Mouse (Mus musculus): Measurements from ENCODE around the gene Tmem131. TPM values are rescaled to one million over a fixed set of nuclear protein-coding genes. Genes with fewer than 3 reads are reported as not detected.
A peak's percentile ranks its signal among the peaks of the same experiment; 100 is the strongest.

Gene Tmem131
- polyA plus RNA-seq, 1 experiment from 2014 or later: 13.7 TPM

DNA sequence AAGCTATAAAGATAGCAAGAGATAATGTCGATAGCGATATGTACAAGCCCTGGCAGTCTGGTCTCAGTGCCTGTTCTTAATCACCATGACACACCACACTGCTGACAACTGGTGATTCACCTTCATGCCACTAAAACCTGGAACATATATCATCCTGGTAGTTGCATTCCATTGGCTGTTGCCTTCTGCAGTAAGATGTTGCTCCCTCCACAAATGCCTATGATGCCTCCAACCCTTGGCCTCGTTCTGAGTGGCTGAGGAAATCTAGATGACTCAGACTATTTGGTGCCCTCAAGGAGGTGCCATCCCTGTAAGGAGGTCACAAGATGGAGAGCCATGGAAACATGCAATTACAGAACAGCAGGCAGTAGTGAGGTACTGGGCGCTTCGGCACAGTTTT is 22.4 kb upstream of the Tmem131 start:
- 86% methylated on average over 5 of the region's 5 CpGs for WGBS
- no peaks in the 10 kb centered on the region for H3K27me3 ChIP-seq (replicated peaks)
- no peaks in the 10 kb centered on the region for H3K4me1 ChIP-seq
- no peak for ATAC-seq (ENCODE audit: insufficient read depth, low FRiP score, low read depth)
- no peaks in the 10 kb centered on the region for H3K9me3 ChIP-seq
- H3K27ac ChIP-seq: no peak overlapping the region
- H3K36me3 ChIP-seq: no peaks in the 10 kb centered on the region
- no peak overlapping the region for H3K4me2 ChIP-seq
- no peak overlapping the region for H3K4me3 ChIP-seq (replicated peaks)
- H3K9ac ChIP-seq: no peak overlapping the region

- Histone ChIP-seq H3K4me2 (no peak overlapping the region), H3K36me3 (no peaks in the 10 kb centered on the region), H3K27me3 (replicated peaks) (no peaks in the 10 kb centered on the region), H3K27ac (no peak overlapping the region), H3K4me3 (replicated peaks) (no peak overlapping the region), H3K9me3 (no peaks in the 10 kb centered on the region), H3K4me1 (no peaks in the 10 kb centered on the region), H3K9ac (no peak overlapping the region)
- 76% methylated on average over 10 of the region's 10 CpGs for WGBS
- ATAC-seq (ENCODE audit: insufficient read depth, low FRiP score, low read depth): no peak
Measured at GRCm38 (mm10) chr1:36962379-36963176, 19.1 kb upstream of the Tmem131 start.

DNA sequence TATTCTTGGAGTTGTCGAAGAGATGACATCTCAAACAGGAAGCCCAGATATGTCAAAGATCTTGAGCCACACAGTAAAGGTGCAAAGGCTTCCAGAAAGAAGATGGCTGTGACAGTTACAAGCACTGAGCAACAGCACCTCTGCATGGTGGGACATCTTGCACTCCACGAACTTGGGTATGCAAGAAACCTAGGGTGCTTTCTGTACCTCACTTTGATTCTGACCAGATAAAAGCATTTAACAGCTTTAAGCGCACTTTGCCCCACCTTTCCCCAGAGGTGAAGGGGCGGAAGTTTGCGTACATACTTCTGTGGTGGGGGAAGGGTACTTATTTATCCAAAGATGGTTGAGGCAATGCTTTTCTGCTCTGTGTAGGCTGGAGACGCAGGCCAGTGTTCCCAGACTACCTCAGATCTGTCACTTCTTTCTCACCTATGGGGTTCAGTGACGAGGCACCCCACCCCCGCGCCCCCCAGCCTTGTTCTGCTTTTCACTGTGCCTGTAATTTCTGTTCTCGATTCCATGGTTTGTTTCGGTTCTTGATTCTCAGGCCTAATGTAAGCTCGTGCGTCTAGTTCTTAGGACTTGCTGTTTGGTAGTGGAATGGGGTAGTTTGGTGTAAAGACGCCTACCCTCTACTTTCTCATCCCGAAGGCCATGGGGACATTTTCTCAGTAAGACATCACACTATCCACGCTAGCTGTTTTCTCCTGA is 17.2 kb upstream of the Tmem131 start:
- Histone ChIP-seq H3K4me2 (no peak overlapping the region), H3K4me3 (replicated peaks) (no peak overlapping the region), H3K27ac (no peak overlapping the region), H3K27me3 (replicated peaks) (no peaks in the 10 kb centered on the region), H3K9ac (no peak overlapping the region), H3K9me3 (no peaks in the 10 kb centered on the region), H3K36me3 (no peaks in the 10 kb centered on the region), H3K4me1 (no peaks in the 10 kb centered on the region)
- WGBS: 75% methylated on average over 16 of the region's 16 CpGs
- no peak for ATAC-seq (ENCODE audit: insufficient read depth, low FRiP score, low read depth)

DNA sequence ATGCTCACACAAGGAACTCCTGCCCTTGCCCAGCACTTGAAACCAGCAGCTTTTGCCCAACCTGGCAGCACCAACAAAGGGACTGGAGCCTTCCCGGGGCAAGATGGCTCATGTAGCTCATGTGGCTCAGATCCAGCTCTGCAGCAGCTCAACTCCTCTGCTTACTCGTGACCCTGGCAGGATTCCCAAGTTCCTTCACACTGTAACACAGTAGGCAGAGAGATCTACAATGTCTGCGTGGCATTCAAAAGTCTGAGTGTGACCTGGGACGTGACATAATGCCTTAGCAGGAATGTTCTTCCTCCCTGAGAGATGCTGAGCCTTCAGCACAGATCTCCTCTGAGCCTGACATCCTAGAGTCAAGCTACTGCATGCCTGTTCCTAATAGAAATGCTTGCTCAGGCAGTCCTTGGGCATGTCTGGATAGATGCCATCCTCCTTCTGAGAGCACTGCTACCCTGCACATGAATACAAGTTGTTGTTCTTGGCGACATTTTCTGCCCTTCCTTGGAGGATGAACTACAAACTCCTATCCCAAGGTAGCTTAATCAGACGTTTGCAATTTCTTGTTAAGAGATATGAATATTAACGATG is 6.2 kb upstream of the Tmem131 start:
- Histone ChIP-seq H3K9ac (no peak overlapping the region), H3K36me3 (no peaks in the 10 kb centered on the region), H3K27ac (peak overlapping the region; percentile 44; the same call in 1 of the 2 replicates), H3K4me1 (no peaks in the 10 kb centered on the region), H3K27me3 (replicated peaks) (no peaks in the 10 kb centered on the region), H3K4me2 (no peak overlapping the region), H3K4me3 (replicated peaks) (no peak overlapping the region), H3K9me3 (no peaks in the 10 kb centered on the region)
- no peak for ATAC-seq (ENCODE audit: insufficient read depth, low FRiP score, low read depth)
- 60% methylated on average over 7 of the region's 7 CpGs for WGBS

DNA sequence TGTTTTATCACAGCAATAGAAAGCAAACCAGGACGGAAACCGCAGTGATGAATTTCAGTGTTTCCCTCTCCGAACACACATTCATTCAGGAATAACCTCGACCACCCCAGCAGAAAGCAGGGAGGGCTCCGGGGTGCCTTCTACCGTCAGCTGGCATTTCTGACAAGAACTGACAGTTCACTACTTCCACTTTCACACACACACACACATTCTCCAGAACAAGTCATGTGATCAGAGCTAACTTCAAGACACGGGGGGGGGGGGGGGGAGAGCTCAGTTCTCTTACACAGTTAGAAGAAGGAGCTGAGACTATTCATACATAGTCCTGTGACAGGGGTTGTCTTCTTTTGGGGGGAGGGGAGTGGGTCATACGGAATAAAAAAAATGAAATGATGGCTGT is 4.0 kb upstream of the Tmem131 start:
- WGBS: 69% methylated on average over 8 of the region's 8 CpGs
- no peak for ATAC-seq (ENCODE audit: insufficient read depth, low FRiP score, low read depth)

DNA sequence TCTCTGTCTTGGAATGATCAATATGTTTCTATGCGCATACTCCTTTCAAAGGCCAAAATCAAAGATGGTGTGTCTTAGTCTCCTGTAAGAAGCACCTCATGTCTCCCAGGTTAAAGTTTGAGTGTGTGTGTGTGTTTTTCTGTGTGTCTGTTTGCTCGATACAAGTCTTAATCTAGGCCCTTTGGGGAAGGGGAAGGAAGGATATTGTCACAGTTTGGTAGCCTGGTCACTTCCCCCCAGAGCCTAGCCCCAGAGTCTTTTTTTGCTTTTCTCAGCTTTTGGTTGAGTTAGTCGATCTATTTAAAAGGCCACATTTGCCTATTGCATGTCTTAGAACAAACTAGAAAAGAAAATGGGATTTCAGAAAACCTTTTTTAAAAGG is 3.1 kb downstream of the Tmem131 start:
- H3K9ac ChIP-seq: peak overlapping the region; percentile 53; the same call in 1 of the 2 replicates
- 46% methylated on average over 3 of the region's 3 CpGs for WGBS
- no peaks in the 10 kb centered on the region for H3K36me3 ChIP-seq
- H3K4me1 ChIP-seq: peaks cover 9% of the 10 kb centered on the region; the same call in 1 of the 2 replicates
- H3K27me3 ChIP-seq (replicated peaks): no peaks in the 10 kb centered on the region
- H3K4me3 ChIP-seq (replicated peaks): peak overlapping the region; percentile 99
- peak overlapping the region; percentile 62 for H3K4me2 ChIP-seq
- H3K27ac ChIP-seq: peak overlapping the region; percentile 91
- no peaks in the 10 kb centered on the region for H3K9me3 ChIP-seq
- no peak for ATAC-seq (ENCODE audit: insufficient read depth, low FRiP score, low read depth)

More for the DNA sequence above, 4.0 kb upstream of the Tmem131 start:
- no peak overlapping the region for H3K4me3 ChIP-seq (replicated peaks)
- H3K9ac ChIP-seq: no peak overlapping the region
- no peaks in the 10 kb centered on the region for H3K9me3 ChIP-seq
- no peaks in the 10 kb centered on the region for H3K4me1 ChIP-seq
- H3K27ac ChIP-seq: no peak overlapping the region
- no peaks in the 10 kb centered on the region for H3K27me3 ChIP-seq (replicated peaks)
- H3K4me2 ChIP-seq: no peak overlapping the region
- H3K36me3 ChIP-seq: no peaks in the 10 kb centered on the region

DNA sequence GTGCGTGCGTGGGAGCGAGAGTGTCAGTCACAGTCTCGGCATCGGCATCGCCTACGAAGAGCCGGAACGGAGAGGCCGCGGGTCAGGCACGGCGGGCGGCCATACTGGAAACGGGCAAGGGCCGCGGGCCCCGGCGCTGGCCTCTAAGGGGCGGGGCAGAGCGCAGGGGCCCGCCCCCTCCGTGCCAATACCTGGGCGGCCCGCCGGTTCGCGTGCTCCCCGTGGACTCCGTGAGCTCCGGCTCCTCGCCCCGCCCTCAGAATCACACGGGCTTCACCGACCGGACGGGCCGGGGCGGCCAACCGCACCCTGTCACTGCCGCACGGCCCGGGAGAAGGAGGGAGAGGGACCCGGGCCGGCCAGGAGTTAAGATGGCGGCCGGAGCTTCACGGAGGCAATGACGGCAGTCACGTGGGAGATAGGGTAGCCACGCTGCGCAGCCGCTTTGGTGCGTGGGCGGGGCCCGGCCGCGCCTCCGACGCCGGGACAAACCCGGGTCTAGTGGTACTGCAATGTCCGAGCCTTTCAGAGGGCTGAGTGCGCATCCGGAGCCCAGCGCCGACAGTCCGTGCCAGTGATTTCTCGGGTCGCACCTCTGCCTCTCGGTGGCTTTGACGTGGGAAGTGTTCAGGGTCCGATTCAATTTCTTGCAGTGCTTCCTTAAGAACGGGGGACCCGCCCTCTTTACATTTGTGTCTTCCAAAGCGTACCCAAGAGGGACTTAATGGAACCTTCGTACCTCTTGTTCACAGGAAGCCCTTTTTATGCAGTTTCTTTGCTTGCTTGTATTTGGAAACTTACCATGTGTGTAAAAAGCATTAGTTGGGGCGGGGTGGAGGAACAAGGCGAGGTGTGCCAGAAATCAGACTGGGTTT is 3.7 kb downstream of the Tmem131 start:
- peaks cover 9% of the 10 kb centered on the region; the same call in 1 of the 2 replicates for H3K4me1 ChIP-seq
- H3K27me3 ChIP-seq (replicated peaks): no peaks in the 10 kb centered on the region
- H3K9me3 ChIP-seq: no peaks in the 10 kb centered on the region
- H3K27ac ChIP-seq: peak overlapping the region; percentile 91
- WGBS: under 1% methylated on average over 67 of the region's 79 CpGs
- peak overlapping the region; percentile 99 for H3K4me3 ChIP-seq (replicated peaks)
- H3K36me3 ChIP-seq: no peaks in the 10 kb centered on the region
- H3K9ac ChIP-seq: peak overlapping the region; percentile 97
- peak overlapping the region; percentile 62 for H3K4me2 ChIP-seq
- ATAC-seq (ENCODE audit: insufficient read depth, low FRiP score, low read depth): peak; percentile 97

DNA sequence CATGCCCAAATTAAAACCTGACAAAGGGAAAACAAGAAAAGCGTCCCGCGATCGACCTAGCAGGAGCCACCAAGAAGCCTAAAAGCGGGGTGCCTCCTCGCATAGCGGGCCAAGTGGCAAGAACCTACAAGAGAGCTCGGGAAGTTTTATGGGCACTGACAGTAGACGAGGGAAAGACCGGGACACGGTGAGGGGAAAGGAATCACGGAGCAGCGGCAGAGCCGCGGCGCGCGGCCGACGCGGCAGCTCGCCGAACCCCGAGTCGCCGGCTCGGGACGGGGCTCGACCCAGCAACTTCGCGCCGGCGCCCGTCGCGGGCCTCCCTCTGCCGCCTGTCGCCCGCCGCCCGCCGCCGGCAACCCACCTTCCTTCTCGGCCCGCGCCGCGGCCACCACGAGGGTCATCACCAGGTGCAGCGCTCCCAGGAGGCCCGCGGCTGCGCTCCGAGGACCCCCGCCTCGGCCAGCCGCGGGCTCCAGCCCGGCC is 4.6 kb downstream of the Tmem131 start:
- peak; percentile 3; the same call in 1 of the 2 replicates for ATAC-seq (ENCODE audit: insufficient read depth, low FRiP score, low read depth)
- Histone ChIP-seq H3K9me3 (no peaks in the 10 kb centered on the region), H3K4me2 (peak overlapping the region; percentile 62), H3K4me3 (replicated peaks) (peak overlapping the region; percentile 99), H3K36me3 (no peaks in the 10 kb centered on the region), H3K27ac (peak overlapping the region; percentile 91), H3K4me1 (peaks cover 9% of the 10 kb centered on the region; the same call in 1 of the 2 replicates), H3K27me3 (replicated peaks) (no peaks in the 10 kb centered on the region), H3K9ac (peak overlapping the region; percentile 97)
- 0% methylated on average over 57 of the region's 59 CpGs for WGBS

DNA sequence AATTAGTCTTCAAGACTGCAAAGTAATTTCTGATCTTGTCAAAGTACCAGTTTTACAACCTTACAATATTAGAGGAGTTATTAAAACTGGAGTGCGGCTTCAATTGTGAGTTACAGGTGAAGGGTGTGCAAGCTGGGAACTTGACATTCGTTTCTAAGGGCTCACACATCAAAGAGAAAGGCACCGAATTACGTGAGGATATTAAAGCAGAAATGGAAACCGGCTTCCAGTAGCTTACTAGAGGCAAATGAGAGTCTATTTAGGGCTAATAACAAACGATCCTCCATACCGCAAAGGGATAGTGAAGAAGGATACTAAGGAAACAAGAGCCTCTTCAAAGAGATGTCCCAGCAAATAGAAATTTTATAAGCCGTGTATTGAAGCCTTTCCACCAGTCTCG is 5.1 kb downstream of the Tmem131 start:
- Histone ChIP-seq H3K27ac (no peak overlapping the region), H3K9ac (peak overlapping the region; percentile 97; the same call in 1 of the 2 replicates), H3K4me1 (peaks cover 9% of the 10 kb centered on the region; the same call in 1 of the 2 replicates), H3K4me2 (peak overlapping the region; percentile 62), H3K9me3 (no peaks in the 10 kb centered on the region), H3K4me3 (replicated peaks) (peak overlapping the region; percentile 99), H3K27me3 (replicated peaks) (no peaks in the 10 kb centered on the region), H3K36me3 (no peaks in the 10 kb centered on the region)
- 2% methylated on average over 9 of the region's 9 CpGs for WGBS
- ATAC-seq (ENCODE audit: insufficient read depth, low FRiP score, low read depth): no peak

GRCm38 (mm10) chr1:36937648-36938047 is 5.8 kb downstream of the Tmem131 start:
- peak overlapping the region; percentile 99 for H3K4me3 ChIP-seq (replicated peaks)
- no peak overlapping the region for H3K9ac ChIP-seq
- peaks cover 9% of the 10 kb centered on the region; the same call in 1 of the 2 replicates for H3K4me1 ChIP-seq
- ATAC-seq (ENCODE audit: insufficient read depth, low FRiP score, low read depth): no peak
- H3K36me3 ChIP-seq: no peaks in the 10 kb centered on the region
- H3K27ac ChIP-seq: no peak overlapping the region
- WGBS: 24% methylated on average over 3 of the region's 3 CpGs
- H3K27me3 ChIP-seq (replicated peaks): no peaks in the 10 kb centered on the region
- H3K4me2 ChIP-seq: peak overlapping the region; percentile 62
- H3K9me3 ChIP-seq: no peaks in the 10 kb centered on the region

GRCm38 (mm10) chr1:36937015-36937414 is 6.5 kb downstream of the Tmem131 start:
- H3K4me3 ChIP-seq (replicated peaks): no peak overlapping the region
- ATAC-seq (ENCODE audit: insufficient read depth, low FRiP score, low read depth): no peak

More at GRCm38 (mm10) chr1:36937015-36937414, 6.5 kb downstream of the Tmem131 start:
- Histone ChIP-seq H3K36me3 (no peaks in the 10 kb centered on the region), H3K9ac (no peak overlapping the region), H3K4me1 (peaks cover 9% of the 10 kb centered on the region; the same call in 1 of the 2 replicates), H3K27me3 (replicated peaks) (no peaks in the 10 kb centered on the region), H3K27ac (no peak overlapping the region), H3K9me3 (no peaks in the 10 kb centered on the region), H3K4me2 (peak overlapping the region; percentile 62)
- WGBS: 53% methylated on average over 2 of the region's 2 CpGs

Measured in stomach, embryonic 15.5 days (tissue).